Mouse (Mus musculus) midbrain, embryonic 15.5 days (tissue): ENCODE measurements around the gene Dad1. TPM values are rescaled to one million over a fixed set of nuclear protein-coding genes. Genes with fewer than 3 reads are reported as not detected.
A peak's percentile ranks its signal among the peaks of the same experiment; 100 is the strongest.

Source experiments
- ATAC-seq: fragments of 200-750 bp; cut with Nextera tagmentation; replicated peaks from 2 replicates; pipeline ENCODE4 v1.8.0; 2017; ENCODE audit warnings: moderate TSS enrichment
- H3K27ac ChIP-seq: fragments of 300-500 bp; sonication (generic); 2 replicates; pipeline ENCODE4 v1.5.1; 2015; ENCODE audit warnings: mild to moderate bottlenecking, inconsistent platforms
- H3K27me3 ChIP-seq: fragments of 300-500 bp; sonication (generic); replicated peaks from 2 replicates; pipeline ENCODE4 v1.6.1; 2015; ENCODE audit warnings: inconsistent platforms
- H3K36me3 ChIP-seq: fragments of 300-500 bp; sonication (generic); replicated peaks from 2 replicates; pipeline ENCODE4 v1.6.1; 2015; ENCODE audit warnings: inconsistent platforms
- H3K4me1 ChIP-seq: fragments of 300-500 bp; sonication (generic); 2 replicates; pipeline ENCODE4 v1.6.1; 2015; ENCODE audit warnings: inconsistent platforms
- H3K4me2 ChIP-seq: fragments of 300-500 bp; sonication (generic); 2 replicates; pipeline ENCODE4 v1.6.1; 2015; ENCODE audit warnings: inconsistent platforms, mild to moderate bottlenecking, moderate library complexity
- H3K4me3 ChIP-seq: fragments of 300-500 bp; sonication (generic); 2 replicates; pipeline ENCODE4 v1.5.1; 2015; ENCODE audit warnings: mild to moderate bottlenecking, inconsistent platforms
- H3K9ac ChIP-seq: fragments of 300-500 bp; sonication (generic); 2 replicates; pipeline ENCODE4 v1.6.1; 2015; ENCODE audit warnings: mild to moderate bottlenecking, inconsistent platforms
- H3K9me3 ChIP-seq: fragments of 300-500 bp; sonication (generic); 2 replicates; pipeline ENCODE4 v1.6.1; 2016; ENCODE audit warnings: inconsistent platforms
- WGBS: fragments of 180-500 bp; shearing (Covaris S2); methylation state at CpG from one replicate; pipeline ENCODE4 v1.1.7; 2015; ENCODE audit warnings: mixed read lengths; 5-methylcytosine and 5-hydroxymethylcytosine counted together
- polyA plus RNA-seq: library from polyadenylated mRNA; unstranded; fragments of >200 nt; fragmentation: Nextera tagmentation; extraction: Ambion mirVana; gene quantifications from 2 replicates; pipeline ENCODE4 v1.2.1, GENCODE M21; 2015

Dad1 gene
- polyA plus RNA-seq, 1 experiment from 2014 or later = 335 TPM

DNA sequence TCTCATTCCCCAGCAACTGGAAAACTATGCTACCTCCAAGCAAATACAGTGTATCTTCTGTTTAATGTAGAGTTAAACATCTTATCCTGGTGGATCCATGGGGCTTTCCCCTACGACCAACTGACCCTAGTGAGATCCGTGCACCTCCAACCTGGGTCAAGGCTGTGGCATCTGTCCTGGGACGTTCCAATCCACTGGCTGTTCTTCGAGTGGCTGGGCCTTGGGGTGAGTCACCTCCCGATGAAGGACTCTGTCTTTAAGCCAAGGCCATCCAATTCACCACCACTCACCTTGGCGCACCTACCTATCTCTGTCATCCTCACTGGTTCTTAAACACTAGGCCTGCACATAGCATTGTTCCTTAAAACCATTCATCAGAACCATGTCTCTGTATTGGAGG is 9.2 kb upstream of the Dad1 start:
- no peaks in the 10 kb centered on the region for H3K9me3 ChIP-seq
- no peak for ATAC-seq
- H3K9ac ChIP-seq = no peak overlapping the region
- no peak overlapping the region for H3K4me2 ChIP-seq
- no peaks in the 10 kb centered on the region for H3K36me3 ChIP-seq
- H3K4me1 ChIP-seq = peaks cover 15% of the 10 kb centered on the region
- no peaks in the 10 kb centered on the region for H3K27me3 ChIP-seq
- no peak overlapping the region for H3K4me3 ChIP-seq
- H3K27ac ChIP-seq = no peak overlapping the region
- WGBS = 92% methylated on average over 6 of the region's 6 CpGs

DNA sequence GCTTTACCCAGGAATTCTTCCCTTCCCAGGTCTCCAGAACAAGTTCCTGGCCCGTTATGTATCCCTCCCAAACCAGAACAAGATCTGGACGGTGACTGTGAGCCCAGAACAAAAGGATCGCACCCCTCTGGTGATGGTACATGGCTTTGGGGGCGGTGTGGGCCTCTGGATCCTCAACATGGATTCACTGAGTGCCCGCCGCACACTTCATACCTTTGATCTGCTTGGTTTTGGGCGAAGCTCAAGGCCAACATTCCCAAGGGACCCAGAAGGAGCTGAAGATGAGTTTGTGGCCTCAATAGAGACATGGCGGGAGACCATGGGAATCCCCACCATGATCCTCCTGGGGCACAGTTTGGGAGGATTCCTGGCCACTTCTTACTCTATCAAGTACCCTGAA is 8.7 kb upstream of the Dad1 start:
- Histone ChIP-seq H3K9ac (no peak overlapping the region), H3K4me1 (peaks cover 15% of the 10 kb centered on the region), H3K27ac (no peak overlapping the region), H3K27me3 (no peaks in the 10 kb centered on the region), H3K4me3 (no peak overlapping the region), H3K9me3 (no peaks in the 10 kb centered on the region), H3K4me2 (no peak overlapping the region), H3K36me3 (no peaks in the 10 kb centered on the region)
- WGBS = 90% methylated on average over 8 of the region's 8 CpGs
- no peak for ATAC-seq

DNA sequence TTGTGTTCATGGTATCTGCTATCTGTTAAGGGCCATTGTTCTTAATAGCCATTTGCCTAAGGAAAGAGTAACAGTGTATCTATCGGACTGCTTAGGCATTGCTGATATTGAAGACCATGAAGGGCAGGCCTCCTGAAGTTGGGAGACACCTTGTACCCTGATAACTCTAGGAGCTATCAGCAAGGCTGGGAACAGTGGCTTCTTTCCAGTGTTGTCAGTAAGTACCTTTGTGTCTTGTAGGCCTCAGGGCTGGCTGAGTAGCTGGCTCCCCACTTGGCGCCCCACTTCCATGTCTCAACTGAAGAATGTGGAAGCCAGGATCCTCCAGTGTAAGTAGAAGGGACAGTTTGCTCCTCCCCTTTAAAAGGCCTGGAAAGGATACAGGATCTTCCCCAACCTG is 7.5 kb upstream of the Dad1 start:
- no peak overlapping the region for H3K4me3 ChIP-seq
- H3K4me1 ChIP-seq = peaks cover 15% of the 10 kb centered on the region
- H3K9ac ChIP-seq = no peak overlapping the region
- 88% methylated on average over 2 of the region's 2 CpGs for WGBS
- H3K27ac ChIP-seq = no peak overlapping the region
- no peaks in the 10 kb centered on the region for H3K27me3 ChIP-seq
- no peak for ATAC-seq
- no peaks in the 10 kb centered on the region for H3K36me3 ChIP-seq
- no peaks in the 10 kb centered on the region for H3K9me3 ChIP-seq
- no peak overlapping the region for H3K4me2 ChIP-seq

DNA sequence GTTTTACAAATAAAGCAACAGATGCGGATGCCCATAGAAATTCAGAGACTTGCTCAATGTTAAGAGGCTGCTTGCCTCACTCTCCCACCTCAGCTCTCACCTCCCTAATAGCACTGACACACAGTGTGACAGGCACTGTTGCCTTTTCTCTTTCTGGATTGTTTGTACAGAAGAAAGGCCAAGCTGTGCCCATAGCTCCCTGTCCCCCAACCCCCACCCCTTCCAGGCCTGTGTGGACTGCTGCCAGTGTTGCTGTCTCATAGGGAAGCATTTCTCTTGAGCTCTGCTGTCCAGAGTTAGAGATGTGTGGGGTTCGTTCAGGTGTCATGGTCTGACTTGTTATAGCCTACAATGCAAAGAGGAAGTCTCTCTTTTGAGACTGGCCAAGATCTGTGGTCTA is 6.3 kb upstream of the Dad1 start:
- Histone ChIP-seq H3K9me3 (no peaks in the 10 kb centered on the region), H3K27ac (no peak overlapping the region), H3K9ac (no peak overlapping the region), H3K4me3 (no peak overlapping the region), H3K4me2 (peak overlapping the region; percentile 86), H3K27me3 (no peaks in the 10 kb centered on the region), H3K36me3 (no peaks in the 10 kb centered on the region), H3K4me1 (peaks cover 15% of the 10 kb centered on the region)
- ATAC-seq = 0 out of 2 replicates have a peak, but pooled peaks have one; percentile 25
- 75% methylated on average over 2 of the region's 2 CpGs for WGBS

DNA sequence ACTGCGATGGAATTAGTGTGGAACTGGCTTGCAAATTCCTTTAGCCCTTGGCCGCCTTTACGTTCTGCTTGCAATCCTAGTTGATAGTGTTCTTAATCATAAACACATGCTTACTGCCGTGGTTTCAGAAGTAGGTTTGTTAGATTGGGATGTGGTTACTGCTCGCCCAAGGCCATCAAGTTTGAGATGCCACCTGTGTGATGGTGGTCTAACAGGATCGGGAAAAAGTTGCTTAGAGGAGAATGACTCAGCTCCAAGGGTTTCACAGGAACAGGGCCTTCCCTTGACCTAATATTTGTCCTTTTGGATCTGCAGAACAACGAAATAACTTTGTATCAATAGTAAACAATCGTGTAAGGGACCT is 5.8 kb upstream of the Dad1 start:
- peaks cover 18% of the 10 kb centered on the region for H3K4me1 ChIP-seq
- H3K27ac ChIP-seq = no peak overlapping the region
- H3K27me3 ChIP-seq = no peaks in the 10 kb centered on the region
- H3K4me3 ChIP-seq = peak overlapping the region; percentile 55
- no peak for ATAC-seq
- H3K4me2 ChIP-seq = peak overlapping the region; percentile 86
- H3K36me3 ChIP-seq = no peaks in the 10 kb centered on the region
- WGBS = 30% methylated on average over 8 of the region's 8 CpGs
- peak overlapping the region; percentile 59 for H3K9ac ChIP-seq
- no peaks in the 10 kb centered on the region for H3K9me3 ChIP-seq

DNA sequence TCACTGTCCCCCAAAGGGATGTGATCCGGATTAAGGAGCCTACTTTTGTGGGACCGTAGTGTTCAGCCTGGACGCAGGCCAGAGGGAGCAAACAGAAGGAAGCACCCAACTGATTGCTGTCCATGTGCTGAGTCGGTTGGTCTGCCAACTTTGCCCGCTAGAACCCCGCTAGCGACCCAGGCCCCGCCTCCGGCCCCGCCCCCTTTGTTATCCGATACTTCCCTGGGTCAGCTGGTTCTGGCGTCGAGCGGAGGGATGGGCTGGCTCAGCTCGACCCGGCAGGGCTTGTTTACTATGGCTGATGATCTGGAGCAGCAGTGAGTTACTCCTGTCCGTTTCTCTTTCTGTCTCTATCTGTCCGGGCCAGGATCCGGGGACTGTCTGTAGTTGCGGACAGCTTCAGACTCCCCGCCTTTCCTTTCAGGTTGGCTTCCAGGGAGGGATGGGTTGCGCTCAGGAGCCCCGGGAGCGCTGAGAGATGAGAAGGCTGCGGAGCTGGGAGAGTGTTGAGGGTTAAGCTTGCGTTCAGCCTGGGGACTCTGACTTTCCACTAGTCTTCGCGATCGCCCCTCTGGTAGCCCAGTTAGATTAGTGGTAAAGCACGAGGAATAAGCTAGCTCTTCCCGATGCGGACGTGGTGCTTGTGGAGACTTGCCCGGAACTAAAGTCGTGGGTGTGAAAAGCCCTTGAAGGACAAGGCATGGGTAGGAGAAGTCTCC is 5.3 kb upstream of the Dad1 start:
- Histone ChIP-seq H3K27ac (peak overlapping the region; percentile 49), H3K36me3 (no peaks in the 10 kb centered on the region), H3K27me3 (no peaks in the 10 kb centered on the region), H3K4me1 (peaks cover 24% of the 10 kb centered on the region), H3K4me2 (peak overlapping the region; percentile 86), H3K4me3 (peak overlapping the region; percentile 55), H3K9me3 (no peaks in the 10 kb centered on the region), H3K9ac (peak overlapping the region; percentile 59)
- ATAC-seq = peak; percentile 87
- under 1% methylated on average over 35 of the region's 35 CpGs for WGBS

DNA sequence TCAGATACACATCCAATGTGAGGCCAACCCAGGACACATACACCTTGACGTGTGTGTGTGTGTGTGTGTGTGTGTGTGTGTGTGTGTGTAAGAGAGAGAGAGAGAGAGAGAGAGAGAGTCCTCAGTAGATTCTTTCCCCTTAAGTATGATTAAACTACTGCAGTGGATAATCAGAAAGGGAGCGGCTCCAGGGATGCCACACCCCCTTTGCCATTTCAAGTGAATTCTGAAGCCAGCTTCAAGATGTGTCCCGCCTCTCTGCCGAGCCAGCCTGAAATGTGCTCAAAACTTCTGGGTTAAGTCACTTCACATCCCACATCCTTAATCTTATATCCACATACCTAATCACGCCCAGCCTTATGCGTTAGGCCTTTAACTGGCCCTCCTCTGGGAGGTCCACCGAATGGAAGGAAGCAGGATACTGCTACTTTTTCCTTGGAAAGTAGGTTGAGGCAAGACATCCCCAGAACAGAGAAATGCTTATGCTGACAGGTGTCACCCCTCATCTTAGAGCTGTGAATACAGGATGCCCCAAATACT is 4.3 kb upstream of the Dad1 start:
- Histone ChIP-seq H3K36me3 (no peaks in the 10 kb centered on the region), H3K27ac (no peak overlapping the region), H3K27me3 (no peaks in the 10 kb centered on the region), H3K9ac (no peak overlapping the region), H3K9me3 (no peaks in the 10 kb centered on the region), H3K4me1 (peaks cover 26% of the 10 kb centered on the region), H3K4me2 (0 out of 2 replicates have a peak overlapping the region, but pooled peaks have one; percentile 86), H3K4me3 (0 out of 2 replicates have a peak overlapping the region, but pooled peaks have one; percentile 55)
- 63% methylated on average over 7 of the region's 7 CpGs for WGBS
- no peak for ATAC-seq

DNA sequence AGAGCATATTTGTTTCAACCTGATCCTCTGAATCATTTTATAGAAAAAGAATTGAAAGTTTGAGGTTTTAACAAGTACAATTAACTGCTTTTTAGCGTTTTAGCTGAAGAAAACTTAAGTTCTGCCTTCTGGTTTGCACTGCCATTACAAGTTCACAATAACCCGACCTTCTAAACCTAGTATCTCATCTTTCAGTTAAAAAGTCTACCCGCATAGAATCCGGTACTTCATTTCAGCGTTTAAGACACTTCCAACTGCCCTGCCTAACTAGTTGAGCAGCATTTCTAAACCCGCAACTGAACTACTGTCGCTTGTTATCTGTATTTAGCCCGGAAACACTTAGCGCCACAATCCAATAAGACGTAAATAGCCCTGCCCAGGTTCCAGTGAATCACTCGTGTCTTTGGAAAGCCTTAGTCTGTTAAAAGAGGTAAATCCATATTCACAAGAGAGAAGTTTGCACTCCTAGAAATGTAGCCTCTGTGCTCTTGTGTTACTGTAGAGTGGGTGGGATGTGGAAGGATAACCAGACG is 832 bp upstream of the Dad1 start:
- Histone ChIP-seq H3K4me3 (peak overlapping the region; percentile 88), H3K4me1 (peaks cover 52% of the 10 kb centered on the region), H3K36me3 (no peaks in the 10 kb centered on the region), H3K9ac (peak overlapping the region; percentile 76; the same call in 1 of the 2 replicates), H3K4me2 (peak overlapping the region; percentile 89), H3K9me3 (no peaks in the 10 kb centered on the region), H3K27ac (peak overlapping the region; percentile 90; the same call in 1 of the 2 replicates), H3K27me3 (no peaks in the 10 kb centered on the region)
- WGBS = 72% methylated on average over 12 of the region's 12 CpGs
- ATAC-seq = no peak

DNA sequence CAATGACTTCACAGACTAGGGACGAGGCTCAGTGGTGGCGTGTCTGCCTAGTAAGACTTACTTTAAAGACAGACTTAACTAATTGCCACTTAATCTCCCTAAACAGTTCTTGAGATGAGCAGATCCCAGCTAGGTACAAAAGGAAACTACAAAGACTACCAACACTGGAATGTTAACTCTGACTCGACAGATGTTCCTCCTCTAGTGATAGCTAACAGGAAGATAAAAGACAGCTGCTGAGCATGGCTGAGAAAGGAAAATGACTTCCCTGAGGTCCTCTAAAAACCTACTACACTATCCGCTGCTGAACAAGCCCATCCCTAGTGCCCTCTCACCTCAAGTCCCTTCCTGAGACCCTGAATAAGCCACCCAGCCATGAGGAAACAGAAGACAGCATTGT is 3.8 kb downstream of the Dad1 start:
- Histone ChIP-seq H3K4me1 (peaks cover 54% of the 10 kb centered on the region), H3K27me3 (no peaks in the 10 kb centered on the region), H3K9ac (no peak overlapping the region; the same call in 1 of the 2 replicates), H3K27ac (no peak overlapping the region), H3K4me3 (no peak overlapping the region), H3K36me3 (no peaks in the 10 kb centered on the region), H3K4me2 (no peak overlapping the region), H3K9me3 (no peaks in the 10 kb centered on the region)
- no peak for ATAC-seq
- WGBS = 76% methylated on average over 4 of the region's 4 CpGs

DNA sequence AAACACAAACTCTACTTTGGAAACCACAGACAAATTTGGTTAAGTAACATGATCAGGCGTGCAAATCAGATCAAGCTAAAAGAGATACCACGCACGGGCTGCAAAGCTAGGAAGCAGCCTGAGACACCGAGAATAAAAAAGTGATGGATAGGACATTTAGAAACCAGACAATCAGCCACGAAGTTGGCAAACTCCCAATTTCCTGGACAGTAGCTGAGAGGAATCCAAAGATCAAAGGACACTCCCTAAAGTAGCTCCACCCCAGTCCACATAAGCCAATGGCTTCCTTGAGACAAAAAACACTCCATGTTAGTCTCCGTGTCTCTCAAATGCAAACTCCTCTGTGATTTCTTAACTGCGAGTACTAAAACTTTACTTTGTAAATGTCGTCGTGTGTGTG is 4.6 kb downstream of the Dad1 start:
- Histone ChIP-seq H3K27ac (no peak overlapping the region), H3K9me3 (no peaks in the 10 kb centered on the region), H3K36me3 (no peaks in the 10 kb centered on the region), H3K27me3 (no peaks in the 10 kb centered on the region), H3K4me2 (no peak overlapping the region), H3K4me3 (no peak overlapping the region), H3K4me1 (peaks cover 49% of the 10 kb centered on the region), H3K9ac (no peak overlapping the region)
- ATAC-seq = no peak
- WGBS = 71% methylated on average over 9 of the region's 9 CpGs

DNA sequence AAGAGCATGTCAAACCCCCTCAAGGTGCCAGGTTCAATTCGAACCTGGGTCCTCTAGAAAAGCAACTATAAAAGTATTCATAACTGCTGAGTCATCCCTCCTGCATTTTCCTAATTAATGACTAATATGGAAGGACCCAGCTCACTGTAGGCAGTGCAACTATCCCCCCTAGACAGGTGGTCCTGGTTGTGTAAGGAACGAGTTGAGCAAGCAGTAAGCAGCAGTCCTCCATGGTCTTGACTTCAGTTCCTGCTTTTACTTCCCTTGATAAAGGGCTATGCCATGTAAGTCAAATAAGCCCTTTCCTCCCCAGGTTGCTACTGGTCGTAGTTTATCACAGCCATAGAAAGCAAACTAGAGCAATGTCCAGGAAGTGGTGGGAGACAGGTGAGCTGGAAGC is 7.7 kb downstream of the Dad1 start:
- H3K9ac ChIP-seq = no peak overlapping the region
- peaks cover 36% of the 10 kb centered on the region for H3K4me1 ChIP-seq
- ATAC-seq = no peak
- peaks cover 8% of the 10 kb centered on the region for H3K36me3 ChIP-seq
- no peak overlapping the region for H3K27ac ChIP-seq
- WGBS = 93% methylated on average over 3 of the region's 3 CpGs
- no peak overlapping the region for H3K4me3 ChIP-seq
- H3K27me3 ChIP-seq = no peaks in the 10 kb centered on the region
- H3K9me3 ChIP-seq = no peaks in the 10 kb centered on the region
- no peak overlapping the region for H3K4me2 ChIP-seq

DNA sequence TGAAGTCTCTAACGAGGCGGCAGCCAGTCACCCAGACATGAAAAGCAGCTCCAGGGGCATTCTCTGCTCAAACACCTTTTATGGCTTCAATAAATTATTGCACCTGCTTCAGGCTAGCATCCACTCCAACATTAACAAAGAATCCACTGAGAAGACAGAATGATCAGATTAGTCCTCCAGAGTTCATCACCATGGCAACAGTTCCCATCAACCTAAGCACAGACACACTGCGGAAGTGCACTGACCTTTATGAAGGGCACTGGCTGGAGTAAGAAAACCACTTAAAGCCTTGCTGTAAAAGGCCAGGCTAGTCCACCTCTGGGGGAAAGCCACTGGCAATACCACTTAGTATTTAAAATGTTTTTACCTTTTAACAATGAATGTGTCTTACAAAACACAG is 9.7 kb downstream of the Dad1 start:
- Histone ChIP-seq H3K9ac (no peak overlapping the region), H3K9me3 (no peaks in the 10 kb centered on the region), H3K4me1 (peaks cover 16% of the 10 kb centered on the region; the same call in 1 of the 2 replicates), H3K4me3 (no peak overlapping the region), H3K27ac (peak overlapping the region; percentile 54), H3K27me3 (no peaks in the 10 kb centered on the region), H3K36me3 (peaks cover 16% of the 10 kb centered on the region), H3K4me2 (no peak overlapping the region)
- WGBS = 33% methylated on average over 3 of the region's 3 CpGs
- ATAC-seq = peak; percentile 75

DNA sequence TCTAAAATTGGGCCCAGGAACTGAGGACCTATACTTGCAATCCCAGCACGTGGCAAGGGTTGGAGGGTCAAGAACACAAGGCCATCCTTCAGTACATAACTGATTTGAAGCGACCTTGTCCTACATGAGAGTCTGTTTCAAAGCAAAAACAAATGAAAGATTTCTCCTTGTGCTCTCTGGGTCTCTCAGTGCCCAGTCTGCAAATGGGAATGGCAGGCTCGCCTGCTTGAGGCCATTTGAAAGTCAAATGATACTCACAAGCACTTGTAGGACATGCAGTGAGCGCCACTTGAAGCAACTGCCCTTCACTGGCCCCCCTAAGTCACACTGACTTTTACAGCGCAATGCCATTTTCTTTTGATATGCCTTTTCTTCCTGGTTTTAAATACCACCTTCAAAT is 13.4 kb downstream of the Dad1 start:
- no peak for ATAC-seq
- no peak overlapping the region for H3K9ac ChIP-seq
- H3K36me3 ChIP-seq = peaks cover 16% of the 10 kb centered on the region
- no peaks in the 10 kb centered on the region for H3K27me3 ChIP-seq
- peaks cover 12% of the 10 kb centered on the region; the same call in 1 of the 2 replicates for H3K4me1 ChIP-seq
- H3K9me3 ChIP-seq = no peaks in the 10 kb centered on the region
- no peak overlapping the region for H3K4me2 ChIP-seq
- WGBS = 73% methylated on average over 5 of the region's 5 CpGs
- no peak overlapping the region for H3K4me3 ChIP-seq
- no peak overlapping the region for H3K27ac ChIP-seq
